Mouse (Mus musculus): ENCODE measurements at regions not wholly inside any gene's neighbourhood (a gene's known extent, or its start where the extent isn't known, plus 50 kb on each side); places are given as distances from the start of the nearest gene placed in this dataset.

DNA sequence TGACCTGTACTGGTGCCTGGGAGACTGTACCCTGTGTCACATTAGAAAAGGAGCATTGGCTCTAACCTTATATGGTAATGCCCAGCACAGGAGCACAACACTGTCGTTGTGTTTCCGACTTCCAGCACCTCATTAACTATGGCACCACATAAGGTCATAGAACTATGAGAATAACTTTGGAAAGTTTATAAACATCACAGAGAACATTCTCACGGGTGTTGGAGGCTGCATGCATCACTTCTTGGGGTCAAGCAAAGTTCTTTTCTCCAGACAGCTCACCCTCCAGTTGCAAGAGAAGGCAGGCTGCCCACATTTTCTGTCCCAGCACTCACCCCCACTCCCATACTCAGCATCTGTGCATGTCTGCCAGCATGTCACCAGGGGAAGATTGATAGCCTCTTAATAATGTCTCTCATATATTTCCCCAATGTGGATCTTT, 420.6 kb downstream of the Lmo4 start:
- no peak for DNase-seq

DNA sequence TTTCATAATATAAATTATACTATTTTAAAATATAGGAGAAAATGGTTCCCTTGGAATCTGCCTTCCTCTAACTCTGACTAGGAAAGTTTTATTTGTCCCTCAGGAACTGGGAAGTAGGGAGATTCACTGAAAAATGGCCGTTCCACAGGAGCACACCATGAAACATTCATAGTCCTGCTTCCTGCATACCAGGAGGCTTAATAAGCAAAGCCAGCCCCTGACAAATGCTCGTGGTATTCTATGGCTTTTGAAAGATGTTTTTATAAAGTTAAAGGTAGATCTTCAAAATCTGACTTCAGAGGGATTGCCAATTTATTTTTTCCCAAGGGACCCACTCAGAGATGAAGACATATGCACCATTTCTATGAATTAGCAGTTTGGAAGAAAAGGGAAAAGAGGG, 426.9 kb downstream of the Lmo4 start:
- DNase-seq: no peak

DNA sequence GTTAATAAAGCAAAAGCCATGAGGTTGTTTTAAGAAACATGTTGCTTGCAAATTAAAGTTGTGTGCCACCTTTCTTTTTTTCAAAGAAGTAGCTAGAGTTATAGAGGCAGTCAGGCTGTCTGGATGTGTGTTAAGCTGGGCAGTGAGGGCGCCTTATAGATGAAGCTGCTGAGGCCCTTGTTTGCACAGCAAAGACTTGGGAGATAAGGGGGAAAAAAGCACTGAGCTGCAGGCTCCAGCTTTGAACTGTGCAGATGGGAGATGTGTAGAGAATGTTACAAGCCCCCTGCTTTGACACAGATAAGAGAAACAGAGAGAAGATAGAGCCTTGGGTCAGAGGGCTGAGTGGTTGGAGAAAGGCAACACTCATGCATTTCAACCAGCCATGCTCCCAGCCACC, 445.7 kb downstream of the Lmo4 start:
- DNase-seq: no peak

DNA sequence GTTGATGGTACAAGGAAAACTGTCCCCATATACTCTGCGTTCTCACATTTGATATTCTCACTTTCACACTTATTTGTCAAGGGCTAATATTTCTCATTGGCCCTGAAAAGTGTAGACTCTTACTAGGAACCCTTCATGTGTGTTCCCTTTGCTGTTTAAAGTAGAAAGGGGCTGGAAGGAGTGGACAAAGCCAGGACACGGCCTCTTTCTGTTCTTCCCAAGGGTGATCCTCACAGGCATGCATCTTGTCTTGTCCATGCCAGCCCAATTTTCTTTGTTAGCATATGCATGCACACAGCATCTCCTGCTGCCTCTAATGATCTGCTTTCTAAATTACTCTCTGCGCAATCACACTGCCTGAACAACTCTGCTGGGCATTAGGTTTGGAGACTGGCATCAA, 451.8 kb downstream of the Lmo4 start:
- no peak for DNase-seq

DNA sequence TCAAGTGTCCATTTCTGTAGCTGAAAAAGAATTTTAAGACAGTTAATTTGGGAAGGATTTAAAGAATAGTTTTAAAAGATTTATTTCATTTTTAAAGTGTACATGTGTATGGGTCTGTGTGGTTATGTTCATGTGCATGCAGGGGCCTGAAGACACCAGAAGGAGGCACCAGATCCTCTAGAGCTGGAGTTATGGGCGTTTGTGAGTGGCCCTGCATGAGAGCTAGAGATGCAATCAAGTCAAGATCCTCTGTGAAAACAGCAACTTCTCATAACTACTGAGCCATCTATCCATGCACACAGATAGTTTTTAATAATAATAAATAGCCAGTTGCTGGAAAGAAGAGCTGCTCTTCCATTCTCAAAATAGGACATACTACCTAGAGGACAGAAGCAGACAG, 452.4 kb downstream of the Lmo4 start:
- DNase-seq: no peak

DNA sequence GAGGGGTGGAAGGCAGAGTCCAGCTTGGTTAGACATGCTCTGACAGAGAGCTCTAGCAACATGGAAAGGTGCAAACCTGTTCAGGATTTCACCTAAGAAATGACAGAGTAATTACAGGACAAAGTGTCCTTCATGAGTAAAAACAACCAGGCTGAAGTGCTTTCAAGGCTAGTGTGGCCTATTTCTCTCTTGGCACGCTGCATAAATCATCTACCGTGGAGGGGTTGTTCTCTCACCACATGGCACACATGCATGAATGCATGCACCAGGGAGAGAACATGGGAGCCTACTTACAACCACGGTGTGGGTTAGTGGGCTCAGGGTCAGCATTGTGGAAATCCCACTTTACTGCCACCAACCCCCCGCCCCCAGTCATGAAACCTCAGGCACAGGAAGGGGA, 454.9 kb downstream of the Lmo4 start:
- DNase-seq: no peak

DNA sequence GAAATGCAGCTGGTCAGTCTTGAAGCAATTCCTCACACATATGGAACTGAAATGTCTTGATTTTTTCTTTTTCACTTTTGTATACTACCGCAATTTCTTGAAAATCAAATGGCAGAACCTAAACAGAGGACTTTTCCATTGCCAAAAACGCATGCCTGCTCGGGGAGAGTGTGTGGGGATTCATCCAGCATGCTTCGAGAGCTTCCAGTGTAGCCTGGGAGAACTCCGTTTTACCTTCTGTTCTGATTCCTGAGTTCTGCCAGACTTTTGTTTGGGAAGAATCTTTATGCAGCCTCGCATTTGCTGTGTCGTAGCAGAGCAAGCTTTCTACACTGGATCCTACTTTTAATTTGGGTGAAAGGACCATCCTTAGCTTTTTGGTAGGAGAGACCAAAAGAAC, 461.4 kb downstream of the Lmo4 start:
- no peak for DNase-seq

DNA sequence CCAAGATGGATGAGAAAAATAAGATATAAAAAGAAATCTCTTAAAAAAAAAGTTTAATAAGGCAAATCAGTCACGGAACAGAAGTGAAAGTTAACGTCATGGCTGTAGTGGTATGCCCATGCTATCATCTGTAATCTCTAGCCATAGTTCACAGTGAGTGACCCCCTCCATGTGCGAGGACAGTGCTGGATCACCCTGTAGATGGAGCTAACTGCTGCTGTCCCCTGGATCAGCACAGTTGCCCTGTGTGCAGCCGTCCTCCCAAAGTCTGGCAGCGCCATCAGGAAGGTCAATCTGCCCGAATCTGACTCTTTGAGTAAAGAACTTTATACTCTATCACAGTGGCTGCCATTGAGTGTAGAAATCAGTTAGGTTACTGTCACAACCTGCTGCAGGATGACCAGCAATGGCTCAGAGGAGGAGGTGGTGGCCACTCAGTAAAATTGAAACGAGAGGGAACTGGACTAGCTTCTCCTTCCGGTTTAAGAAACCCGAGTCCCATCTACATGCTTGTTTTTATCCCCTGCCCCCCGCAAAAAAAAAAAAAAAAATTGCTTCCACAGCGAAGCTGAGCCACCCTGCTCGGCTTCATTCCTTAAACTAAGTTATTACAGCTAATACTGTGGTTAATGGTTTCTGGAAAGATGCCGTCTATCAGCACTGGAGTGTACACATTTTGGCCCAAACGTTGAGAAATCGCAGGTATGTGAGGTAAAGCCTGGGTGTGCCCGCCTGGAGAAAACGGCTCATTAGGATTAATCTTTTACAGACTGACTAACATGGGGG, 462.0 kb downstream of the Lmo4 start:
- no peak for DNase-seq

DNA sequence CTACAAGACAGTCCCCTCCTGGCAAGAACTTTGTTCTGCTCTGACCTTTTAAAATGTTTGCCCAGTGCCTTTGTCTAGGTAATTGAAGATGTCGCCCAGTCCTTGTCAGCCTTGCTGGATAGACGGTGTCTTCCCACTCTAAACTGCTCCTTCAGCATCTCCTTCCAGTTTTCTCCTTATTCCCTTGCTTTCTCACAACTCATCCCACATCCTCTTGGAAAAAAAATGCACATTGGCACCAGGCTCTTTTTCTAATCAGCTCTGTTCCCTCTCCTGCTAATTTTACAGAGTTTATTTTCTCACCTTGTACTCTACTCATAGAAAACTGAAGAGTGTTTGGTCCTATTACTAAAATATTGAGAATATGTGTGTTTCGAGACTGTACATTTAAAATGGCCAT, 466.3 kb downstream of the Lmo4 start:
- DNase-seq: no peak

DNA sequence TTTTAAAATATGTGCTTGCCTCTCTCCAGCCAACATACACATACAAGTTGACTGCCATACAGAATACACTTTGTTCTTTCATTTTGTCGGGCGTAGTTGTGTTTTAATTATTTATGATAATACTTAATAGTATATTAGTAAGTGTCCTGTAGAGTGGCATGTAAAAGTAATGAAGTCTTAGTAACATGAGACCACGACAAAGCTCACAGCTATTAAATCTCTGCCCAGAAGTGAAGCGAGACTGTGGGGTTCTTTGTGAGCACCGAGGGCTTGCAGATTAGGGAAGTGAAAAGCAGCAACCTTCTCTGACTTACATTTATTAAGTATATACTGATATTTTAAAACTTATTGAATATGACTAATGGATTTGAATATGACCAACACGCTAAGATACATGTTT, 467.2 kb downstream of the Lmo4 start:
- no peak for DNase-seq

DNA sequence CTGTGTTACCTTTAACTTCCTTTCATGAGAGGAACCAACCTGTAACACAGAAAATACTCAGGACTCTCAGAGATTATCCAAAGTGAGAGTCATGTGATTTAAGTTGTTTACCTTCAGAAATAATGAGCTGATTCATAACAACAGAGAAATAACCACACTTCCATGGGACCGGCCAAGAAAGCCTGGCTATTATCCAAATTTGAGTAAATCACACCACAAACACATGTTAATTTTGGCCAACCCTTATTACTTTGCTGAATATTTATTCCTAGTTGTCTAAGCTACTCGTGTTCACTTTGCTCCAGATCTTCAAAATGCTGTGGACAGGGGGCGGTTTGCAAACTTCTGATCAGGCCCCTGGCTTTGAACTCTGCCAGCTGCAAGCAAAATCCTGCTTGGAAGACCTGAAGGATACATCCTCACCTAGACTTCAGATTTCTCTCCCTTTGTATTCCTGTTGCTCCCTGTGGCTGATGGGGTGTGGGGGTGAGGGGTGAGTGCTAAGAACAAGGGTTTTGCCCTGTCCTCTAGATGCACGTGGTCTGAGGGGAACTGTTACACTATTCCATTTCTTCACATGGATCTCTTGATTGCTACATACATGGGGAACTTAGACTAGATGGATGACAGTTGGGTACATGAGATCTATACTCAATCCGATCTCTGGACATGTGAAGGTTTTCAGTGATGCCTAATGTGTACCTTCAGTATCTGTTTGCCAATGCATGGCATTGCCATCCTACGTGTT, 468.2 kb downstream of the Lmo4 start:
- no peak for DNase-seq

DNA sequence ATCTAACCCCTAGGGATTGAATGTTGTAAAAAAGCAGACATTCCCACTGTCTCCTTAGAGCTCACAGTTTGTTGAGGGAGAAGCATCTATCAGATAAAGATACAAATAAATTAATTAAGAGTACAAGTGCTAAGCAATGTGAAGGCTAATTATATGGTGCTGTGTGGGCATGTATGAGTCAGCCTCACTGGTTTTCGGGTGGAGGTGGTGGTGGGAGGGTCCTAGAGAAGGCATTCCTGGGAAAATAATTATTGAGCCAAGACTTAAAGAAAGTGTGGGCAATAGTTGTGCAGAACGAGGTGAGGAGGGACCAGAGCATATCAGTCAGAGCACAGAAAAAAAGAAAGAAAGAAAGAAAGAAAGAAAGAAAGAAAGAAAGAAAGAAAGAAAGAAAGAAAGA, 470.2 kb downstream of the Lmo4 start:
- DNase-seq: no peak

DNA sequence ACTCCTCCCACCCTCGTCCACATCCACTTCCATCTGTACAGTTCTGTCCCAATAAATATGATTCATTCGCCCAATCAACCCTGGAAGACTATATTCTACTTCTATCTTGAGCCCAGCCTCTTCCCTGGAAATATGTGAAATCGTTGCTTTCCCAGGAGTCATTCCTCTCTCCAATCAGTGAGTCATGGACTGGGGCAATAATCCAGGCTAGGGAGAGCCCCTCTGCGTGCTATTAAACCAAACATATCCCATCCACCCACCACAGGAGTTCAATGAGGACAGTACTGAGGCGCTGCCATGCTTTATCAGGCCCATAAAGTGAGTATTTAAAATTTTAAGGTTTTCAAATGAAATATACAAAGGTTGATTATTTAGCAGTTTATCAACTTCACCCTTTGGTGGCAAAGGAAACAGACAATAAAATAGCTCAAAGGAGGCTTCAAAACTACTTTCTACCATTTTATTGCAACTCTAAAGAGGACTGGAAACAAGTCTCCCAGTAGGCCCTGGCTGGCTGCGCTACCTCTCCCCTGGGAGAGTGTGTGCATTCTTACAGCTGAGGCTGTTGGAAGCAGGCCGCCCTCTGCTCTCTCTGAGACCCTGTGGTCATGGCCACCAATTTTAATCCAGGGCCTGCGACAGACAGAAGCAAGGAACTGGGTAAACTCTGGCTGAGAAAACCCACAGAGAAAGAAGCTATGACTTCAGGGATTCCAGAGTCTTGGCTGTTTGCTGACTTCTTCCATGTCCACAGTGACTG, 471.9 kb downstream of the Lmo4 start:
- DNase-seq: no peak

DNA sequence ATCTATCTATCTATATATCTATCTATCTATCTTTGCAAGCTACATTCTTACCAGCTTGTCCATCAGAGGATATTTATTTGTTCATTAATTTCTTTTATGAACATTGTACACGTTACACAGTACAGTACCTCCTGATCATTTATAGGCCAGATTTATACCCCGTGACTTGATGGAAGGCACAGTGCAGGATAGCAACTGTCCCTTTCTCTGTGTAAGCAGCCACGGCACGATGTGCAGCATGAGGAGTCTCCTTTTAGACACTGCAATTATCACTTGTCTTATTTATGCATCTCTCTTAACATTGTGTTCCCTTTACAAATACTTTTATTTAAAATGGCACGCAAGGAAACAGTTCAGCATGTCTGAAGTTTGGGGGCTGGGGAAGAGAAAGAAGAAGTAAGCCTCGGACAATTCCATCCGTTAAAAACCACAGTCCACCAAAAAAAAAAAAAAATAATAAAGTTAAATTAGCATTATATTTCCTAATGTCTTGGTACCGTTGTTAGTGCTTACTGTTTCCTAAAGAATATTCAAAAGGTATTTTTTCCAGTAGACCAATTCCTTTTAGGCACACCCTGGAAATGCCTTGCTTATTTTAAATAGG, 475.4 kb downstream of the Lmo4 start:
- DNase-seq: no peak

DNA sequence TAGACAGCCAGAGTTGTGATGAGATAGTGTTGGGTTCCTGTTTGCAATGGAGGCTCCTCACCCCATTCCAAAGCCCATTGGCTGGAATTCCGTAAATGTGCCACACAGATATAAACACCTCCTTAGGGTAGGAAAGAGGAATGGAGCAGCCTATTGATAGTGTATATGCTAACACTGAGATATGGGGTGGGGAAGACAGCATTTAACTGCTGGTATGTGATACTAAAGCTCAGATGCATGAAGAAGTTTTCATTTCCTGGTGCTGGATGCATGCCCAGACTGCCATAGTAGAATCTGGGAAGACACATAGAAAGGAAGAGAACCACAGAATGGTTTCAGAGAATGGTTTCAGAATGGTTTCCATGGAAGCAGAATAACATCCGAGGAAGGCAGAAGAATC, 482.4 kb downstream of the Lmo4 start:
- no peak for DNase-seq

DNA sequence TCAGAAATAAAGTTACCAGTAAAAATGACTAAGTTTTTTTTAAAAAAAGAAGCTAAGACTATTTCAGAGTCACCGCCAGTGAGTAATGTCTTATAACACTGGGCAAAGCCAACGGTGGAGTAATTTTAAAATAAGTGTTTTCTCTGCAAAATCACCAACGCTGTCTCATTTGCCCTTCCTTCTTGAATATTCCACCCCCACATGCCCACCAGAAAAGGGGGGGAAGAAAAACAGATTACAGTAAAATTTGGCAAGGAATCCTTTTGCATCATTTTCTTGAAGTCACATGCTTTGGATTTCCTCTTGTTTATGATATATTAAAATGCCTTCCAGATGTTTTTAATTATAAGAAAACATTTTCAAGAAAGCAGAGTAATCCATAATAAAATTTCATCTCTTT, 482.9 kb downstream of the Lmo4 start:
- DNase-seq: no peak

DNA sequence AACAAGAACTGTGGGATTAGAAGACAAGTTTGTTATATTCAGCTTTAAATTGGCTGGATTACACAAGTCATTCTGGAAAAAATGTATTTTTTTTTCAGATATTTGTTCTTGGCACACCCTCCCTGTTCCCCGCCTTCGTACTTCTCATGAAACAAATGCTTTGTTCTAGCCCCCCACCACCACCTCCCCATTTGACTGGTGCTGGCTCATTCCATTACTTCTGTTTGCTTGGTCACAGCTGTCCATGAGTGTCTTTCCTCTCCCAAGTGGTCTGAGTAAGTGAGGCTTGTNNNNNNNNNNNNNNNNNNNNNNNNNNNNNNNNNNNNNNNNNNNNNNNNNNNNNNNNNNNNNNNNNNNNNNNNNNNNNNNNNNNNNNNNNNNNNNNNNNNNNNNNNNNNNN, 491.8 kb downstream of the Lmo4 start:
- DNase-seq: no peak

DNA sequence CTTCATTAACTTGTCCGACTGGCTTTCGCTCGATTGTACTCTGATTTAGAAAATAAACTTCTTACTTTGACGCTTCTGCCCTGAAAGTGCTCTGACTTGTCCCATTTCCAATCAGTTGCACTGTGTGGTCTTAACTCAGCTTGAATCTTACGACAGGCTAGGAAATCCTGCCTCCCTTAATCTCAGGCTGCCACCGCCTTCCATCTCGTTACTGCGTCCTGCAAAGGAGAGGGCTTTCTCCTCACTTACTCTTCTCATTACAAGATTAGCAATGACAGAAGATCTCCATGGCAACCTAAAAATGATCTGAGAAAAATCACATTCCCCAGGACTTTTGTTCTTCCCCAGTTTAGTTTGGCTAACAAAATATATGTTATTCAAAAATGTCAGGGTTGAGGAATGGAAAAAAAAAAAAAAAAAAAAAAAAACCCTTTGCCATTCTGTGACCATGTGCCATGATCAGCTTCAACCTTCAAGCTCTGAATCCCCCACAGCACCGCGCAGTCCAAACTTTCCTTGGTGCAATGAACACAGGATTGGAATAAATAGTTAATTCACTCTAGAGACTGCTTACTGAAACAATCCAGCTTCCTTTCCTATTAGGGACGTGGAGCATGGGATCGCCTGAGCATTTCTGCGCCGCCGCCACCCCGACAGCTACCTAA, 494.1 kb downstream of the Lmo4 start:
- DNase-seq: no peak

DNA sequence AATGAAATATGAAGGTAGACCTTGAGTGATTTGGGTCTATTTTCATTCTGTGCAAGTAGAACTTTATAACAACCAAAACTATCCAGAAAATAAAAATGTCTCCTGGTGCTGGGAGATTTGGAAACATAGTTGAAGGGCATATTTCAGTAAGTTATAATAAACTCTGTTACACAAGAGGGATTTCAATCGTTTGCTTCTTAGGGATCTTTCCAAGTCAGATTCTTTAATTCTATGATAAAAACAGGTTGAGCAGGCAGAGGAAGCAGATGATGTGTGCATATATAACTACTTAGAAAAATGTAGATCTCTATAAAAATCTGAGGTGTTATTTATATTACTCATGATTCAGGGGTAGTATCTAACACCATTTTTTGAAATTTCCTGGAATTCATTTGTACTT, 498.3 kb downstream of the Lmo4 start:
- DNase-seq: no peak

DNA sequence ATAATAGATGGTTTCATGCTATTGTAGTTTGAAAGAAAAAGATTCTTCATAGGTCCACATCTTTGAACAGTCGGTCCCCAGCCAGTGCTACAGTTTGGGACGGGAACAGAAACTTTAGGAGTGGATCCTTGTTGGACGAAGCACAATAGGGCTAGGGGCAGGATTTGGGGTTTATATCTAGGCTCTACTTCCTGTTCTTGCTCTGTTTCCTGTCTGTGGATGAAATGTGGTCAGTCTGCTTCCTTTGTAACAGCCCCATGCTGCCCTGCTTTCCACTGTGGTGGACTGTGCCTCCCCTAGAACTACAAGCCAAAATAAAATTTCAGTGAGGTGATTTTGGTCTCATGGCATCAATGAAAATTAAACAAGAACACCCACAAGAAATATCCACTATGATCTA, 510.2 kb downstream of the Lmo4 start:
- DNase-seq: no peak

DNA sequence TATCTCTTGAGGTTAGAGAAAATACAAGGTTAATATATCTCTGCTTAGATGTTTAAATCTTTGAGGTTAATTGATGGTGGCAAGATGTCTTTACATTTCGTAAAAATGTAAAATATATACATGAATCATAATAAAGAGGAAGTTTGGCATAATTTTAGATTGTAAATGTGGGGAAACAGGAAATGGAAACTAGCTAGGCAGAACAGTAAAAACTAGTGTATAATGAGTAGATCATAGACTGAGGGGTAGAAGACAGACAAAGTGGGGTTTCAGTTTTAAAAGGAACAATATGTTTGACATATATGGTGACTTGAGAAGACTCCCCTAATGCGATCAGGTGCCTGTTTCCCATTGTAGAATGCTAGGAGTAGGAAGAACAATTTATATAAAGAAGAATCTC, 519.3 kb downstream of the Lmo4 start:
- DNase-seq: no peak

DNA sequence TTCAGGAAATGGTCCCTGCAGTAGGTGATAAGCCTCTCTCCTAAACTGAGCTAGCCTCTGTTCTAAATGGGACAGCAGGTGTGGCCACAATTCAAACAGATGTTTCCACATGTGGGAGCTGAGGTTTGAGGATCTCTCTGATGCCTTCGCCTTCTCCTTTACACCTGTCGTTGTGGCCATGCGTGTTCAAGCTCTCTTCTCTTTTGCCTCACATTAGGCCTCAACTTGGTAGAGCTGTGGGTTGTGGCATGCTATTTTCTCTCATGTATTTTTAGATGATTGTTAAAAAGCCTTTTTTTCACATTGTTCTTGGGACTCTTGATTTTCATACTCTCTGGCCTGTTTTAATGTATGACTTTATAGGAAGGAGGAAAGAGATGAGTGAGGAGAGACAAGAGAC, 526.8 kb downstream of the Lmo4 start:
- no peak for DNase-seq

DNA sequence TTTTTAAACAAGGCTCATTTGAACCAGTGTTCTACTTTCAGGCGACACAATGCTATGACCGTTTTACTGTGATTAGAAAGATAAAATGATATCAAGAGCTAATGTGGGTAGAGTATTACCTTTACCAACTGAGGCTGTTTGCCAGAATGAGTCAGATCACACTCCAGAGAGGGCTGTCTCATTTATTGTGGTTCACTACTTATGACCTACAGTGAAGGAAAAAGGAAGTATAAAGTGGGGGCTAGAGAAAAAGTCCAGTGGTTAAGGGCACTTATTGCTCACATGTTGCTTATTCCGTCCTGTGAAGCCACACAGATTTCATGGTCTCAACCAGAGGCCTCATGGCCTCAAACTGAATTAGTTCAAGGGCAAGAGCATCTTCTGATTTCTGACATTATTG, 530.2 kb downstream of the Lmo4 start:
- no peak for DNase-seq

Measured in cerebellum, adult 9-11 months (tissue).